In the genomic region with DNA sequence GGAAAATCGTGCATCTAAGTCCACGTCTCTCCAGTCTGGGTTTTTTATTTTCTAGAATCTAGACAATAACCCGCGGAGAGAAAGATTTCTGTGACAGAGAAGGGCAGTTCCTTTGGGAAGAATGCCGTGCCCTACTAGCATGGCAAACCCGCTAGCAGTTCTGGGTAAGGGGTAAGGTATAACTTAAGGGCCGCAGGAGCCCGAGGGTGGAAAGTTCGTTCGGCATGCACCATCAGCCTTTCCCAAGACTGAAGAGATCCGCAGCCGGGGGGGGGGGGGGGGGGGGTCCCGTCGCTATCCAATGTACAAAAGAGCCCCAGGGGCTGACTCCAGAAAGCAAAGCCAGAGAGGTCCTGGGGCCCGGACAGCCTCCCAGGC, we compare ENCODE assay signal across 8 mouse cellular contexts. TPM values are rescaled to one million over a fixed set of nuclear protein-coding genes. Genes with fewer than 3 reads are reported as not detected.
DNase-seq lines count a peak whose midpoint lies in the region; ATAC-seq and TF ChIP-seq lines count a peak whose summit lies in the region.

No protein-coding gene starts in this region.

- no peaks in the 10 kb centered on the region for H3K27me3 ChIP-seq in cerebellum, adult 2 months (ENCODE audit: control insufficient read depth, insufficient read depth, low read length)
- peaks cover 8% of the 10 kb centered on the region for H3K27me3 ChIP-seq in megakaryocyte, embryonic 14.5 days (replicated peaks)
- no peaks in the 10 kb centered on the region for H3K27me3 ChIP-seq in forebrain, embryonic 14.5 days (replicated peaks; ENCODE audit: control insufficient read depth, insufficient read depth, low read length)
- no peaks in the 10 kb centered on the region for H3K27me3 ChIP-seq in liver, embryonic 13.5 days

- peak overlapping the region; percentile 77 for H3K9ac ChIP-seq in forebrain, embryonic 14.5 days (ENCODE audit: low read length)
- peak overlapping the region; percentile 78 for H3K9ac ChIP-seq in liver, embryonic 13.5 days

- 13% methylated on average over 10 of the region's 15 CpGs for WGBS in cerebellum, adult 2 months
- 34% methylated on average over 15 of the region's 15 CpGs for WGBS in forebrain, embryonic 14.5 days
- 25% methylated on average over 15 of the region's 15 CpGs for WGBS in liver, embryonic 13.5 days (ENCODE audit: insufficient replicate concordance)

- no peaks in the 10 kb centered on the region for H3K4me1 ChIP-seq in cerebellum, adult 2 months (ENCODE audit: control insufficient read depth, insufficient read depth, low read length)
- 0 out of 2 replicates have a peak, but pooled peaks cover 3% of the 10 kb centered on the region for H3K4me1 ChIP-seq in megakaryocyte, embryonic 14.5 days
- H3K4me1 ChIP-seq in forebrain, embryonic 14.5 days (ENCODE audit: control insufficient read depth, insufficient read depth, low read length): peaks cover 3% of the 10 kb centered on the region; the same call in 1 of the 2 replicates
- H3K4me1 ChIP-seq in liver, embryonic 13.5 days (replicated peaks): peaks cover 2% of the 10 kb centered on the region; the same call in 1 of the 2 replicates

- H3K4me2 ChIP-seq in forebrain, embryonic 14.5 days (ENCODE audit: low read length): peak overlapping the region; percentile 53
- peak overlapping the region; percentile 70 for H3K4me2 ChIP-seq in liver, embryonic 13.5 days

- peaks cover 15% of the 10 kb centered on the region for H3K36me3 ChIP-seq in megakaryocyte, embryonic 14.5 days (replicated peaks; ENCODE audit: low read length)
- peaks cover 12% of the 10 kb centered on the region for H3K36me3 ChIP-seq in forebrain, embryonic 14.5 days (ENCODE audit: control insufficient read depth, insufficient read depth, low read length)
- peaks cover 12% of the 10 kb centered on the region for H3K36me3 ChIP-seq in liver, embryonic 13.5 days

- no peak for TF ChIP-seq POLR2A in cerebellum, adult 2 months (IDR thresholded peaks at IDR 0.05; ENCODE audit: borderline replicate concordance, insufficient read depth, low read length)

- no peak for DNase-seq in cerebellum, adult 2 months
- no peak for DNase-seq in cerebellum, adult 9-11 months
- peak; percentile 20 for DNase-seq in forebrain, embryonic 14.5 days (ENCODE audit: low spot score)
- no peak for DNase-seq in liver, embryonic 13.5 days
- peak; percentile 37 for DNase-seq in testis, postnatal 10 days (ENCODE audit: low spot score)

- H3K9me3 ChIP-seq in megakaryocyte, embryonic 14.5 days: 0 out of 2 replicates have a peak, but pooled peaks cover 6% of the 10 kb centered on the region
- no peaks in the 10 kb centered on the region for H3K9me3 ChIP-seq in forebrain, embryonic 14.5 days (replicated peaks; ENCODE audit: control insufficient read depth, low read length)
- no peaks in the 10 kb centered on the region for H3K9me3 ChIP-seq in liver, embryonic 13.5 days (replicated peaks)

- H3K4me3 ChIP-seq in cerebellum, adult 2 months (replicated peaks; ENCODE audit: insufficient read depth, low read depth, low read length): peak overlapping the region; percentile 91
- H3K4me3 ChIP-seq in megakaryocyte, embryonic 14.5 days (replicated peaks): peak overlapping the region; percentile 95
- H3K4me3 ChIP-seq in forebrain, embryonic 14.5 days (ENCODE audit: low read depth, low read length): peak overlapping the region; percentile 54
- H3K4me3 ChIP-seq in liver, embryonic 13.5 days (replicated peaks): peak overlapping the region; percentile 74

- no peak for TF ChIP-seq CTCF in cerebellum, adult 2 months (IDR thresholded peaks at IDR 0.05; ENCODE audit: borderline replicate concordance, insufficient read depth, low read depth, low read length)

- ATAC-seq in megakaryocyte, adult 5-6 weeks (ENCODE audit: poor library complexity, severe bottlenecking): no peak
- ATAC-seq in forebrain, embryonic 14.5 days: peak; percentile 56; the same call in 1 of the 2 replicates
- 0 out of 2 replicates have a peak, but pooled peaks have one; percentile 6 for ATAC-seq in liver, embryonic 13.5 days (ENCODE audit: low read depth)
- no peak for ATAC-seq in megakaryocyte-erythroid progenitor cell, adult 5-6 weeks (replicated peaks; ENCODE audit: low FRiP score, low TSS enrichment, poor library complexity, severe bottlenecking)

- no peak overlapping the region for H3K27ac ChIP-seq in cerebellum, adult 2 months (ENCODE audit: insufficient read depth, low read length)
- peak overlapping the region; percentile 77 for H3K27ac ChIP-seq in forebrain, embryonic 14.5 days (ENCODE audit: low read depth, low read length)
- peak overlapping the region; percentile 58; the same call in 1 of the 2 replicates for H3K27ac ChIP-seq in liver, embryonic 13.5 days

RNA-seq across cellular contexts. Expression of a gene that starts 0.6 kb away (rescaled TPM):
- polyA plus RNA-seq in cerebellum, adult 2 months (2012; rRNA removed): 26.6 and 27.9 TPM in 2 replicates
- polyA plus RNA-seq in megakaryocyte, embryonic 14.5 days (2012; ENCODE audit: insufficient read depth, low replicate concordance): 0.08 TPM in 1 of 2 replicates, not detected in the other
- 22.8 and 26.0 TPM in 2 replicates for total RNA-seq in megakaryocyte, adult 5-6 weeks (2015)
- 11.1 and 14.0 TPM in 2 replicates for total RNA-seq in megakaryocyte, adult 5-6 weeks (2017)
- polyA plus RNA-seq in forebrain, embryonic 14.5 days (2014; fragmentation: Nextera tagmentation; extraction: Ambion mirVana): 12.4 and 16.3 TPM in 2 replicates
- 3.5 and 5.2 TPM in 2 replicates for polyA plus RNA-seq in liver, embryonic 13.5 days (2015; fragmentation: Nextera tagmentation; extraction: Ambion mirVana)
- total RNA-seq in megakaryocyte-erythroid progenitor cell, adult 5-6 weeks (2014; fragmentation: Nextera tagmentation): 25.1 and 32.6 TPM in 2 replicates
- total RNA-seq in megakaryocyte-erythroid progenitor cell, adult 5-6 weeks (2017): 22.8 and 31.7 TPM in 2 replicates

RNA-seq across cellular contexts. Expression of a gene that starts 29.5 kb away (rescaled TPM):
- 33.4 and 34.7 TPM in 2 replicates for polyA plus RNA-seq in cerebellum, adult 2 months (2012; rRNA removed)
- polyA plus RNA-seq in megakaryocyte, embryonic 14.5 days (2012; ENCODE audit: insufficient read depth, low replicate concordance): 0.18 TPM in 1 of 2 replicates, not detected in the other
- total RNA-seq in megakaryocyte, adult 5-6 weeks (2015): 6.0 and 7.0 TPM in 2 replicates
- total RNA-seq in megakaryocyte, adult 5-6 weeks (2017): 5.0 and 16.1 TPM in 2 replicates
- 48.6 and 52.7 TPM in 2 replicates for polyA plus RNA-seq in forebrain, embryonic 14.5 days (2014; fragmentation: Nextera tagmentation; extraction: Ambion mirVana)
- 4.9 and 6.2 TPM in 2 replicates for polyA plus RNA-seq in liver, embryonic 13.5 days (2015; fragmentation: Nextera tagmentation; extraction: Ambion mirVana)
- total RNA-seq in megakaryocyte-erythroid progenitor cell, adult 5-6 weeks (2014; fragmentation: Nextera tagmentation): 3.3 and 4.3 TPM in 2 replicates
- total RNA-seq in megakaryocyte-erythroid progenitor cell, adult 5-6 weeks (2017): 8.0 and 8.4 TPM in 2 replicates

Comparison
In these comparisons a context has a peak if more than half of its experiments do, and no peak if none do; other contexts are left out.
1. DNase-seq: peak in forebrain, embryonic 14.5 days (single experiment) and testis, postnatal 10 days (single experiment); none in cerebellum, adult 2 months (0 of 2), cerebellum, adult 9-11 months (single experiment) and liver, embryonic 13.5 days (single experiment).
2. ATAC-seq: peak in forebrain, embryonic 14.5 days (single experiment) and liver, embryonic 13.5 days (single experiment); none in megakaryocyte, adult 5-6 weeks (single experiment) and megakaryocyte-erythroid progenitor cell, adult 5-6 weeks (single experiment).
3. Peak in every context shown above with its lines, with median percentiles within 50 percentile points of each other: H3K4me3 ChIP-seq.